Mouse (Mus musculus) ES-CJ7 (cell line): ENCODE data around the gene Pdgfb.

ENCODE experiments used
- DNase-seq: peaks from one replicate; pipeline ENCODE4 v3.0.0; 2011; ENCODE audit warnings: low read depth, low spot score

The Pdgfb gene

GRCm38 (mm10) chr15:79961366-79961921 lies 53.3 kb downstream of the Pdgfb start:
- no peak for DNase-seq

- DNase-seq: no peak
Observed at GRCm38 (mm10) chr15:79958418-79958817, 56.4 kb downstream of the Pdgfb start.

GRCm38 (mm10) chr15:79956559-79956958 lies 58.2 kb downstream of the Pdgfb start:
- no peak for DNase-seq

DNA sequence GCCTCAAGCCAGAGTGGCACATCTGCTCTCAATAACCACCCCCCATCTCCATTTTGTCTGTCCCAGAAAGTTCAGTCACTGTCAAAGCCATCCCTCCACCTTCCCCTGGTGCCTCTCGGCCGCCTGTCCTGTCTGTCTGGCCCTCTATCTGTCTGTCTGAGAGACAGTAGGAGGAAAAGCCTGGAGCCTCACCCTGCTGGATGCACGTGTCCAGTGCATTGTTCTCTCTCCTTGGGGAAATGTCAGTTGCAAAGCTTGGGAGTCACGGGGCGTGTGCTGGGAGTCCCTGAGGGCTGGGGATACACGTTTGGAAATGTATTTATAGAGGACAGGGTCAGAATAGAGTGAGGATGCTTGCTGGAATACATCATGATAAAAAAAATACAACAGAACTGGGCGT lies 61.3 kb downstream of the Pdgfb start:
- no peak for DNase-seq

DNA sequence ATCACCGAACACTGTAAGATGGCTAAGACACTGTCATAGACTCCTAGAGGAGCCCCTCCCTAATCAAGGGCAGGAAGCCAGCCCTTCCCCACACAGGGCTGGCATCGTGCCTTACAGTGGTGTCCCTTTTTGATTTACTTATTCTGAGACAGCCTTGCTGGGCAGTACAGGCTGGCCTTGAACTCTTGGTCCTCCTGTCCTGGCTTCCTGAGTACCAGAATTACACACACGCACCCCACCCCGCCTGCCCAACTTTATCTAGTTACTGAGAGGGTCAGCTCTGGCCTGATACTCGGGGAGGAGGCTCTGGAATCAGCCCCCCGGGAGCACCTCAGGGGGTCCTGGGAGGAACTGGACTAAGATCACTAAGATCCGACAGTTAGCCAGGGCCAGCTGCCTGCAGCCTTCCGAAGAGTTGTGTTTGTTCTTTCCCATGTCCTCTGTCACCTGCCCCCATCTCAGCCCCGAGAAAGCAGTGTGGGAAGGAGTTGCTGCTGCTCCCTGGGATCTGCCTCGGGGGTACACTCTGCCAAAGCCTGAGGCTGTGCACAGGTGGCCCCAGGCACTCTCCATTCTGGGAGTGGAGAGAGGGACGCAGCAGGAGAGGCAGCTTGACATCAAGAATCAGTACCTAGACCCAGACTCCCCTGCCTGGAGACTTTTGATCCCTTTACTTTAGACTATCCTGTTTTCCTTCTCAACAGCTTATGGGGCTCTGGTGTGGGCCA lies 62.1 kb downstream of the Pdgfb start:
- DNase-seq: no peak

- DNase-seq: no peak
Observed at GRCm38 (mm10) chr15:79951730-79952503, 62.9 kb downstream of the Pdgfb start.

DNA sequence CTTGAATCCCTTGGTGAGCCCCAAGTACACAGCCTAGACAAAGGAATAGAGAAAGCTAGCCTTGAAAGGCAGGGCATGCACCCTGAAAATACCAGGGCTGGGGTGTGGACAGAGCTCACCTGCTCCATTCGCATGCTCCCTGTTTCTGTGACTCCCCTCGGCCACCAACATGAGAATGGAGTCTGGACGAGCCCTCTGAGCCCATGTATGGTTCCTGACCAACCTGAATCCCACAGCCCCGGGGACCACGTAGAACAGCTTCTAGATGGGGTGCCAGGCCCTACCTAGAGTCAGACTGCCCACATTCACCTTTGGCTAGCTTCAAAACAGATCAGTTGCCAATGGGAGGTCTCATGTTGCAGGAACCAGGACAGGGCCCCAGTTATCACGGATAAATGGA lies 63.6 kb downstream of the Pdgfb start:
- DNase-seq: no peak

- peak; percentile 54 for DNase-seq
Observed at GRCm38 (mm10) chr15:79950250-79951025, 64.3 kb downstream of the Pdgfb start.

GRCm38 (mm10) chr15:79947681-79948080 lies 67.1 kb downstream of the Pdgfb start:
- DNase-seq: no peak

DNA sequence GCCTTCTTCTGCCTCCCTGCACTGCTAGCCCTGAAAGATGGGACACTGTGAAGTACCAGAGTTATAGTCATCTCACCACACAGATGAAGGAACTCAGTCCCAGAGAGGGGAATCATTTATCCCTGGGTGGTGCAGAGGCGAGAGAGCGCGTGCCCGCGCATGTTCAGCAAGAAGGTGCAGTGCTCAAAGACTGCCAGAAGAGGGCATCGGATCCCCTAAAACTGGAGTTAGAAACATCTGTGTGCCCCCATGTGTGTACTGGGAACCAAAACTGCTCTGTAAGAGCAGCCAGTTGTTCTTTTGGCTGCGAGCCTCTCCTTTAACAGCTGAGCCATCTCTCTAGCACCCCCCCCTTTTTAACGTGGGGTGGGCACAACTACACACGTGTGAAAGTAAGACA lies 68.0 kb downstream of the Pdgfb start:
- peak; percentile 81 for DNase-seq

GRCm38 (mm10) chr15:79946022-79946421 lies 68.8 kb downstream of the Pdgfb start:
- peak; percentile 92 for DNase-seq
